Comparison of ENCODE assay signal across 15 mouse cellular contexts in genomic region chr1:134274483-134274920, GRCm38 (mm10). TPM values are rescaled to one million over a fixed set of nuclear protein-coding genes. Genes with fewer than 3 reads are reported as not detected.
DNase-seq lines count a peak whose midpoint lies in the region; ATAC-seq lines count a peak whose summit lies in the region.
"Had no signal": no experiment of that assay in that cellular context is flagged by ENCODE, and none has a peak within 500 bp of the region (broad histone marks: within the 10 kb centered on the region; RNA-seq: fewer than 3 reads in every experiment).

No protein-coding gene starts in this region.

- H3K4me1 ChIP-seq in hindbrain, embryonic 14.5 days (replicated peaks; ENCODE audit: control insufficient read depth, insufficient read depth, low read length): peaks cover 5% of the 10 kb centered on the region; the same call in 1 of the 2 replicates
- peaks cover 20% of the 10 kb centered on the region for H3K4me1 ChIP-seq in hindbrain, embryonic 10.5 days (replicated peaks)
- H3K4me1 ChIP-seq in hindbrain, embryonic 16.5 days (ENCODE audit: control insufficient read depth, insufficient read depth, low read depth, low read length): peaks cover 10% of the 10 kb centered on the region

- H3K4me2 ChIP-seq in hindbrain, embryonic 14.5 days (replicated peaks): no peak overlapping the region
- H3K4me2 ChIP-seq in hindbrain, embryonic 16.5 days (ENCODE audit: low read length): no peak overlapping the region
- H3K4me2 ChIP-seq: embryonic facial prominence, embryonic 13.5 days; heart, embryonic 15.5 days; limb, embryonic 13.5 days had no signal

- 78% methylated on average over 7 of the region's 7 CpGs for WGBS in hindbrain, embryonic 14.5 days
- WGBS in hindbrain, embryonic 10.5 days: 85% methylated on average over 7 of the region's 7 CpGs
- WGBS in hindbrain, embryonic 16.5 days: 69% methylated on average over 7 of the region's 7 CpGs

- no peak for ATAC-seq in hindbrain, embryonic 14.5 days (ENCODE audit: low FRiP score)
- peak; percentile 62 for ATAC-seq in cerebellum, adult (ENCODE audit: insufficient number of reproducible peaks, low FRiP score, low TSS enrichment)
- peak; percentile 53; the same call in 1 of the 2 replicates for ATAC-seq in hindbrain, embryonic 16.5 days
- ATAC-seq: liver, postnatal 0 days had no signal

- DNase-seq in hindbrain, embryonic 14.5 days (ENCODE audit: low spot score): no peak
- no peak for DNase-seq in hindbrain, embryonic 10.5 days (ENCODE audit: low spot score)
- peak; percentile 90 for DNase-seq in cerebellum, adult 8-10 months
- DNase-seq in right cerebral cortex, adult 2 months (ENCODE audit: low spot score in 2 of 2): no peak
- no peak for DNase-seq in thymus, adult 18-20 months
- DNase-seq: adrenal gland, postnatal 14 days; heart, adult 11 months; kidney, postnatal 10 days; liver, postnatal 0 days; right cerebral cortex, postnatal 14 days had no signal

- no peak overlapping the region for H3K9ac ChIP-seq in hindbrain, embryonic 14.5 days
- no peak overlapping the region for H3K9ac ChIP-seq in hindbrain, embryonic 16.5 days (ENCODE audit: low read depth, low read length)
- H3K9ac ChIP-seq: embryonic facial prominence, embryonic 13.5 days; heart, embryonic 15.5 days; limb, embryonic 13.5 days; liver, postnatal 0 days had no signal

- H3K36me3 ChIP-seq in hindbrain, embryonic 14.5 days (replicated peaks; ENCODE audit: control insufficient read depth, insufficient read depth): no peaks in the 10 kb centered on the region
- H3K36me3 ChIP-seq in hindbrain, embryonic 10.5 days: no peaks in the 10 kb centered on the region
- no peaks in the 10 kb centered on the region for H3K36me3 ChIP-seq in hindbrain, embryonic 16.5 days (ENCODE audit: control insufficient read depth, insufficient read depth, low read length)
- H3K36me3 ChIP-seq: embryonic facial prominence, embryonic 13.5 days; heart, embryonic 15.5 days; limb, embryonic 13.5 days had no signal

- peak overlapping the region; percentile 64; the same call in 1 of the 2 replicates for H3K27ac ChIP-seq in hindbrain, embryonic 14.5 days
- H3K27ac ChIP-seq in hindbrain, embryonic 10.5 days: no peak overlapping the region
- no peak overlapping the region; the same call in 1 of the 2 replicates for H3K27ac ChIP-seq in hindbrain, embryonic 16.5 days (ENCODE audit: low read depth, low read length)
- H3K27ac ChIP-seq: heart, embryonic 15.5 days; limb, embryonic 13.5 days had no signal

- H3K4me3 ChIP-seq in hindbrain, embryonic 14.5 days (replicated peaks; ENCODE audit: low read length): no peak overlapping the region
- no peak overlapping the region for H3K4me3 ChIP-seq in hindbrain, embryonic 10.5 days
- H3K4me3 ChIP-seq in hindbrain, embryonic 16.5 days (ENCODE audit: low read length): no peak overlapping the region
- H3K4me3 ChIP-seq: embryonic facial prominence, embryonic 13.5 days; heart, embryonic 15.5 days; limb, embryonic 13.5 days had no signal

- H3K9me3 ChIP-seq in hindbrain, embryonic 14.5 days (ENCODE audit: control insufficient read depth, low read length): no peaks in the 10 kb centered on the region
- H3K9me3 ChIP-seq in hindbrain, embryonic 10.5 days: no peaks in the 10 kb centered on the region
- H3K9me3 ChIP-seq in hindbrain, embryonic 16.5 days (ENCODE audit: control insufficient read depth, low read length): no peaks in the 10 kb centered on the region; the same call in 1 of the 2 replicates
- H3K9me3 ChIP-seq: embryonic facial prominence, embryonic 13.5 days; heart, embryonic 15.5 days; limb, embryonic 13.5 days had no signal

- no peaks in the 10 kb centered on the region for H3K27me3 ChIP-seq in hindbrain, embryonic 14.5 days (ENCODE audit: control insufficient read depth, insufficient read depth, low read length)
- H3K27me3 ChIP-seq in hindbrain, embryonic 10.5 days (ENCODE audit: insufficient read depth, poor library complexity, severe bottlenecking): no peaks in the 10 kb centered on the region
- H3K27me3 ChIP-seq in hindbrain, embryonic 16.5 days (replicated peaks; ENCODE audit: control insufficient read depth, insufficient read depth, low read length): no peaks in the 10 kb centered on the region
- H3K27me3 ChIP-seq: embryonic facial prominence, embryonic 13.5 days; heart, embryonic 15.5 days; limb, embryonic 13.5 days had no signal

RNA-seq across cellular contexts. Expression of gene Myog, which starts 15.3 kb away (rescaled TPM):
- 0.13 and 0.17 TPM in 2 replicates for polyA plus RNA-seq in hindbrain, embryonic 14.5 days (2014; fragmentation: Nextera tagmentation; extraction: Ambion mirVana)
- 0.14 and 0.33 TPM in 2 replicates for polyA plus RNA-seq in hindbrain, embryonic 10.5 days (2016; fragmentation: Nextera tagmentation; extraction: Ambion mirVana)
- 6.4 TPM in 1 of 2 replicates, not detected in the other for polyA plus RNA-seq in hindbrain, embryonic 16.5 days (2015; fragmentation: Nextera tagmentation; extraction: Ambion mirVana)
- polyA plus RNA-seq: liver, postnatal 0 days had no signal

RNA-seq across cellular contexts. Expression of gene Adora1, which starts 39.3 kb away (rescaled TPM):
- 13.0 and 14.9 TPM in 2 replicates for polyA plus RNA-seq in hindbrain, embryonic 14.5 days (2014; fragmentation: Nextera tagmentation; extraction: Ambion mirVana)
- 0.37 and 0.46 TPM in 2 replicates for polyA plus RNA-seq in hindbrain, embryonic 10.5 days (2016; fragmentation: Nextera tagmentation; extraction: Ambion mirVana)
- 29.8 and 35.9 TPM in 2 replicates for polyA plus RNA-seq in hindbrain, embryonic 16.5 days (2015; fragmentation: Nextera tagmentation; extraction: Ambion mirVana)

RNA-seq across cellular contexts. Expression of gene Ppfia4, which starts 58.2 kb away (rescaled TPM):
- polyA plus RNA-seq in hindbrain, embryonic 14.5 days (2014; fragmentation: Nextera tagmentation; extraction: Ambion mirVana): 20.4 and 22.3 TPM in 2 replicates
- polyA plus RNA-seq in hindbrain, embryonic 10.5 days (2016; fragmentation: Nextera tagmentation; extraction: Ambion mirVana): 3.2 and 4.1 TPM in 2 replicates
- polyA plus RNA-seq in hindbrain, embryonic 16.5 days (2015; fragmentation: Nextera tagmentation; extraction: Ambion mirVana): 32.0 and 34.0 TPM in 2 replicates
